Mouse (Mus musculus) forebrain, postnatal 0 days (tissue): ENCODE results near the gene Lgals4. TPM values are rescaled to one million over a fixed set of nuclear protein-coding genes. Genes with fewer than 3 reads are reported as not detected.

ENCODE experiments used
- ATAC-seq: fragments of 200-750 bp; cut with Nextera tagmentation; 2 replicates; pipeline ENCODE4 v1.8.0; 2017; ENCODE audit warnings: mild to moderate bottlenecking, moderate library complexity
- DNase-seq: peaks from one replicate; pipeline ENCODE4 v3.0.0-alpha.2; 2015
- H3K27ac ChIP-seq: fragments of 300-500 bp; sonication (generic); 2 replicates; pipeline ENCODE4 v1.5.1; 2014; ENCODE audit warnings: low read depth, mild to moderate bottlenecking, antibody characterized with exemption, low read length, moderate library complexity, mixed read lengths
- H3K27me3 ChIP-seq: fragments of 300-500 bp; sonication (generic); 2 replicates; pipeline ENCODE4 v1.6.1; 2014; ENCODE audit warnings: mild to moderate bottlenecking, low read length, mixed read lengths; ENCODE audit not compliant: insufficient read depth
- H3K36me3 ChIP-seq: fragments of 300-500 bp; sonication (generic); 2 replicates; pipeline ENCODE4 v1.6.1; 2014; ENCODE audit warnings: mild to moderate bottlenecking, moderate library complexity; ENCODE audit not compliant: insufficient read depth
- H3K4me1 ChIP-seq: fragments of 300-500 bp; sonication (generic); 2 replicates; pipeline ENCODE4 v1.6.1; 2014; ENCODE audit warnings: antibody characterized with exemption; ENCODE audit not compliant: insufficient read depth
- H3K4me2 ChIP-seq: fragments of 300-500 bp; sonication (generic); 2 replicates; pipeline ENCODE4 v1.6.1; 2014; ENCODE audit warnings: low read depth, mild to moderate bottlenecking, moderate library complexity
- H3K4me3 ChIP-seq: fragments of 300-500 bp; sonication (generic); 2 replicates; pipeline ENCODE4 v1.5.1; 2014; ENCODE audit warnings: low read depth, low read length, mixed read lengths
- H3K9ac ChIP-seq: fragments of 300-500 bp; sonication (generic); 2 replicates; pipeline ENCODE4 v1.6.1; 2014; ENCODE audit warnings: mild to moderate bottlenecking
- H3K9me3 ChIP-seq: fragments of 300-500 bp; sonication (generic); 2 replicates; pipeline ENCODE4 v1.6.1; 2016; ENCODE audit warnings: low read length
- CTCF ChIP-seq: sonication (generic); IDR thresholded peaks from 2 replicates; pipeline ENCODE4 v1.5.1; 2016; ENCODE audit warnings: antibody characterized with exemption, control low read depth, low read depth
- WGBS: fragments of 180-500 bp; shearing (Covaris S2); extraction: QIAGEN DNeasy Blood & Tissue Kit; methylation state at CpG from one replicate; pipeline ENCODE4 v1.1.7; 2014; 5-methylcytosine and 5-hydroxymethylcytosine counted together
- polyA plus RNA-seq: library from polyadenylated mRNA; unstranded; fragments of >200 nt; fragmentation: Nextera tagmentation; extraction: Ambion mirVana; gene quantifications from 2 replicates; pipeline ENCODE4 v1.2.1, GENCODE M21; 2015
- total RNA-seq: library from RNA; depleted of rRNA; stranded (reverse); fragments of >200 nt; gene quantifications from 2 replicates; pipeline ENCODE4 v1.2.3, GENCODE M21; 2014

Lgals4 gene
- total and polyA plus RNA-seq, 2 experiments from 2014 or later = 2.4 to 3.5 TPM

GRCm38 (mm10) chr7:28801451-28801850 lies 32.2 kb upstream of the Lgals4 start:
- H3K4me3 ChIP-seq = no peak overlapping the region
- no peak for TF ChIP-seq CTCF
- no peak overlapping the region for H3K4me2 ChIP-seq
- WGBS = 52% methylated on average over 3 of the region's 3 CpGs
- no peak for DNase-seq
- H3K9me3 ChIP-seq = no peaks in the 10 kb centered on the region
- no peak overlapping the region for H3K9ac ChIP-seq
- peaks cover 5% of the 10 kb centered on the region; the same call in 1 of the 2 replicates for H3K4me1 ChIP-seq
- H3K27ac ChIP-seq = no peak overlapping the region
- ATAC-seq = no peak
- H3K27me3 ChIP-seq = no peaks in the 10 kb centered on the region
- H3K36me3 ChIP-seq = no peaks in the 10 kb centered on the region

GRCm38 (mm10) chr7:28801901-28802670 lies 31.6 kb upstream of the Lgals4 start:
- Histone ChIP-seq H3K4me1 (peaks cover 5% of the 10 kb centered on the region; the same call in 1 of the 2 replicates), H3K27me3 (no peaks in the 10 kb centered on the region), H3K27ac (peak overlapping the region; percentile 16; the same call in 1 of the 2 replicates), H3K9me3 (no peaks in the 10 kb centered on the region), H3K9ac (no peak overlapping the region), H3K4me3 (no peak overlapping the region), H3K36me3 (no peaks in the 10 kb centered on the region), H3K4me2 (no peak overlapping the region)
- peak; percentile 35 for DNase-seq
- ATAC-seq = peak; percentile 51
- WGBS = 16% methylated on average over 10 of the region's 10 CpGs
- TF ChIP-seq CTCF = no peak

- H3K9me3 ChIP-seq = no peaks in the 10 kb centered on the region
- TF ChIP-seq CTCF = no peak
- ATAC-seq (0 out of 2 replicates have a peak, but pooled peaks have one; percentile 8), DNase-seq (no peak)
- peaks cover 8% of the 10 kb centered on the region for H3K4me1 ChIP-seq
- 0 out of 2 replicates have a peak overlapping the region, but pooled peaks have one; percentile 16 for H3K27ac ChIP-seq
- 16% methylated on average over 10 of the region's 10 CpGs for WGBS
- no peaks in the 10 kb centered on the region for H3K27me3 ChIP-seq
- no peak overlapping the region for H3K4me3 ChIP-seq
- no peak overlapping the region for H3K9ac ChIP-seq
- no peaks in the 10 kb centered on the region for H3K36me3 ChIP-seq
- no peak overlapping the region for H3K4me2 ChIP-seq
Observed at GRCm38 (mm10) chr7:28802846-28803588, 30.6 kb upstream of the Lgals4 start.

GRCm38 (mm10) chr7:28803756-28804155 lies 29.9 kb upstream of the Lgals4 start:
- Histone ChIP-seq H3K9me3 (no peaks in the 10 kb centered on the region), H3K27me3 (no peaks in the 10 kb centered on the region), H3K27ac (no peak overlapping the region), H3K9ac (no peak overlapping the region), H3K4me1 (peaks cover 11% of the 10 kb centered on the region), H3K36me3 (no peaks in the 10 kb centered on the region), H3K4me3 (no peak overlapping the region), H3K4me2 (no peak overlapping the region)
- no peak for TF ChIP-seq CTCF
- DNase-seq (no peak), ATAC-seq (no peak)
- WGBS = 86% methylated on average over 4 of the region's 4 CpGs

GRCm38 (mm10) chr7:28806869-28807268 lies 26.8 kb upstream of the Lgals4 start:
- DNase-seq = no peak
- 81% methylated on average over 4 of the region's 4 CpGs for WGBS
- Histone ChIP-seq H3K4me1 (peaks cover 9% of the 10 kb centered on the region), H3K9me3 (no peaks in the 10 kb centered on the region), H3K27ac (no peak overlapping the region), H3K4me2 (no peak overlapping the region), H3K27me3 (no peaks in the 10 kb centered on the region), H3K4me3 (no peak overlapping the region), H3K36me3 (no peaks in the 10 kb centered on the region), H3K9ac (no peak overlapping the region)
- TF ChIP-seq CTCF = 0 out of 2 replicates have a peak, but pooled peaks have one; percentile 13
- ATAC-seq = no peak

GRCm38 (mm10) chr7:28807641-28808220 lies 25.9 kb upstream of the Lgals4 start:
- no peak for DNase-seq
- Histone ChIP-seq H3K4me1 (peaks cover 14% of the 10 kb centered on the region), H3K27me3 (no peaks in the 10 kb centered on the region), H3K27ac (peak overlapping the region; percentile 99), H3K4me2 (peak overlapping the region; percentile 95), H3K9ac (peak overlapping the region; percentile 83), H3K9me3 (no peaks in the 10 kb centered on the region), H3K36me3 (no peaks in the 10 kb centered on the region; the same call in 1 of the 2 replicates), H3K4me3 (peak overlapping the region; percentile 90)
- 18% methylated on average over 8 of the region's 8 CpGs for WGBS
- no peak for ATAC-seq
- TF ChIP-seq CTCF = no peak
